ENCODE assay signal across 8 mouse cellular contexts in genomic region chr7:19562643-19563410, GRCm38 (mm10). TPM values are rescaled to one million over a fixed set of nuclear protein-coding genes. Genes with fewer than 3 reads are reported as not detected.
A peak's percentile ranks its signal among the peaks of the same experiment; 100 is the strongest.
DNase-seq lines count a peak whose midpoint lies in the region; ATAC-seq lines count a peak whose summit lies in the region.

Gene Ppp1r37, minus strand, starts transcription at chr7:19563076.

- H3K4me1 ChIP-seq in embryonic facial prominence, embryonic 12.5 days, result peaks cover 39% of the 10 kb centered on the region
- H3K4me1 ChIP-seq in heart, embryonic 11.5 days (ENCODE audit: control insufficient read depth, insufficient read depth, low read length), result peaks cover 36% of the 10 kb centered on the region
- H3K4me1 ChIP-seq in kidney, embryonic 16.5 days (ENCODE audit: insufficient read depth, low read length), result peaks cover 37% of the 10 kb centered on the region
- H3K4me1 ChIP-seq in liver, embryonic 16.5 days (ENCODE audit: control insufficient read depth, low read depth, low read length), result peaks cover 62% of the 10 kb centered on the region
- H3K4me1 ChIP-seq in stomach, embryonic 14.5 days (ENCODE audit: control insufficient read depth, insufficient read depth, low read length), result peaks cover 19% of the 10 kb centered on the region

- no peak for ATAC-seq in embryonic facial prominence, embryonic 12.5 days (ENCODE audit: insufficient number of reproducible peaks, insufficient read depth, low FRiP score, low TSS enrichment)
- no peak for ATAC-seq in heart, embryonic 11.5 days (replicated peaks; ENCODE audit: insufficient number of reproducible peaks, low FRiP score, low TSS enrichment)
- 0 out of 2 replicates have a peak, but pooled peaks have one; percentile 43 for ATAC-seq in kidney, embryonic 16.5 days (ENCODE audit: low FRiP score, low TSS enrichment)
- no peak for ATAC-seq in liver, embryonic 16.5 days (ENCODE audit: low read depth)
- ATAC-seq in stomach, embryonic 14.5 days (ENCODE audit: insufficient number of reproducible peaks, insufficient read depth, low FRiP score, low read depth), result peak; percentile 28

- H3K27me3 ChIP-seq in embryonic facial prominence, embryonic 12.5 days, result no peaks in the 10 kb centered on the region
- no peaks in the 10 kb centered on the region for H3K27me3 ChIP-seq in heart, embryonic 11.5 days (ENCODE audit: control insufficient read depth, insufficient read depth, low read length)
- H3K27me3 ChIP-seq in kidney, embryonic 16.5 days (ENCODE audit: insufficient read depth, low read length), result no peaks in the 10 kb centered on the region
- no peaks in the 10 kb centered on the region for H3K27me3 ChIP-seq in liver, embryonic 16.5 days (ENCODE audit: control insufficient read depth, insufficient read depth, low read depth, low read length)
- no peaks in the 10 kb centered on the region for H3K27me3 ChIP-seq in stomach, embryonic 14.5 days (ENCODE audit: control insufficient read depth, insufficient read depth, low read length)

- H3K27ac ChIP-seq in embryonic facial prominence, embryonic 12.5 days, result peak within 1 kb of the TSS; percentile 91
- peak within 1 kb of the TSS; percentile 94 for H3K27ac ChIP-seq in heart, embryonic 11.5 days (ENCODE audit: low read depth, low read length)
- H3K27ac ChIP-seq in kidney, embryonic 16.5 days (ENCODE audit: low read length), result peak within 1 kb of the TSS; percentile 94
- H3K27ac ChIP-seq in liver, embryonic 16.5 days (ENCODE audit: low read length), result peak within 1 kb of the TSS; percentile 96
- peak within 1 kb of the TSS; percentile 92 for H3K27ac ChIP-seq in stomach, embryonic 14.5 days (ENCODE audit: low read length)

- DNase-seq in 416B (ENCODE audit: low read depth) (peak; percentile 20), ES-CJ7 (ENCODE audit: low read depth, low spot score) (peak; percentile 21)
- DNase-seq in ovary, adult 18-20 months (ENCODE audit: low spot score), result no peak

- WGBS in embryonic facial prominence, embryonic 12.5 days, result 1% methylated on average over 19 of the region's 19 CpGs
- WGBS in heart, embryonic 11.5 days (ENCODE audit: insufficient replicate concordance), result 2% methylated on average over 19 of the region's 19 CpGs
- 1% methylated on average over 19 of the region's 19 CpGs for WGBS in kidney, embryonic 16.5 days
- 4% methylated on average over 19 of the region's 19 CpGs for WGBS in liver, embryonic 16.5 days (ENCODE audit: insufficient replicate concordance)
- 2% methylated on average over 19 of the region's 19 CpGs for WGBS in stomach, embryonic 14.5 days

- H3K9ac ChIP-seq in embryonic facial prominence, embryonic 12.5 days, result peak within 1 kb of the TSS; percentile 94
- peak within 1 kb of the TSS; percentile 96 for H3K9ac ChIP-seq in heart, embryonic 11.5 days (ENCODE audit: low read depth, low read length)
- peak within 1 kb of the TSS; percentile 96 for H3K9ac ChIP-seq in kidney, embryonic 16.5 days (replicated peaks; ENCODE audit: low read length)
- peak within 1 kb of the TSS; percentile 95 for H3K9ac ChIP-seq in liver, embryonic 16.5 days (ENCODE audit: low read depth, low read length)
- peak within 1 kb of the TSS; percentile 91 for H3K9ac ChIP-seq in stomach, embryonic 14.5 days (replicated peaks; ENCODE audit: low read depth, low read length)

- peak within 1 kb of the TSS; percentile 89 for H3K4me2 ChIP-seq in embryonic facial prominence, embryonic 12.5 days (replicated peaks)
- peak within 1 kb of the TSS; percentile 100 for H3K4me2 ChIP-seq in heart, embryonic 11.5 days
- H3K4me2 ChIP-seq in kidney, embryonic 16.5 days (replicated peaks; ENCODE audit: low read depth, low read length), result peak within 1 kb of the TSS; percentile 81
- peak within 1 kb of the TSS; percentile 96 for H3K4me2 ChIP-seq in liver, embryonic 16.5 days (ENCODE audit: low read depth, low read length)
- peak within 1 kb of the TSS; percentile 77 for H3K4me2 ChIP-seq in stomach, embryonic 14.5 days (replicated peaks; ENCODE audit: low read depth, low read length)

- H3K9me3 ChIP-seq in embryonic facial prominence, embryonic 12.5 days, result peaks cover 6% of the 10 kb centered on the region; the same call in 1 of the 2 replicates
- peaks cover 3% of the 10 kb centered on the region; the same call in 1 of the 2 replicates for H3K9me3 ChIP-seq in heart, embryonic 11.5 days (replicated peaks; ENCODE audit: control insufficient read depth, low read length)
- peaks cover 5% of the 10 kb centered on the region for H3K9me3 ChIP-seq in kidney, embryonic 16.5 days (ENCODE audit: low read length)
- H3K9me3 ChIP-seq in liver, embryonic 16.5 days (replicated peaks; ENCODE audit: control insufficient read depth, low read length), result no peaks in the 10 kb centered on the region
- H3K9me3 ChIP-seq in stomach, embryonic 14.5 days (ENCODE audit: control insufficient read depth, low read depth, low read length), result no peaks in the 10 kb centered on the region

- peaks cover 25% of the 10 kb centered on the region for H3K36me3 ChIP-seq in embryonic facial prominence, embryonic 12.5 days
- peaks cover 19% of the 10 kb centered on the region for H3K36me3 ChIP-seq in heart, embryonic 11.5 days (ENCODE audit: control insufficient read depth, insufficient read depth, low read length)
- H3K36me3 ChIP-seq in kidney, embryonic 16.5 days (ENCODE audit: insufficient read depth, low read length), result peaks cover 19% of the 10 kb centered on the region
- peaks cover 17% of the 10 kb centered on the region for H3K36me3 ChIP-seq in liver, embryonic 16.5 days (ENCODE audit: control insufficient read depth, insufficient read depth)
- H3K36me3 ChIP-seq in stomach, embryonic 14.5 days (ENCODE audit: control insufficient read depth, insufficient read depth, low read length), result peaks cover 20% of the 10 kb centered on the region

- H3K4me3 ChIP-seq in embryonic facial prominence, embryonic 12.5 days, result peak within 1 kb of the TSS; percentile 91
- H3K4me3 ChIP-seq in heart, embryonic 11.5 days (ENCODE audit: low read depth, low read length), result peak within 1 kb of the TSS; percentile 97
- peak within 1 kb of the TSS; percentile 99 for H3K4me3 ChIP-seq in kidney, embryonic 16.5 days (ENCODE audit: low read length)
- H3K4me3 ChIP-seq in liver, embryonic 16.5 days (ENCODE audit: low read depth, low read length), result peak within 1 kb of the TSS; percentile 97
- H3K4me3 ChIP-seq in stomach, embryonic 14.5 days (ENCODE audit: low read depth, low read length), result peak within 1 kb of the TSS; percentile 100

RNA-seq across cellular contexts. Expression of gene Ppp1r37, which starts in this region (rescaled TPM):
- polyA plus RNA-seq in embryonic facial prominence, embryonic 12.5 days (2016; fragmentation: Nextera tagmentation; extraction: Ambion mirVana), result 36.0 and 40.6 TPM in 2 replicates
- 2.3 and 5.2 TPM in 2 replicates for polyA plus RNA-seq in heart, embryonic 11.5 days (2014; fragmentation: Nextera tagmentation; extraction: Ambion mirVana)
- 21.9 and 23.9 TPM in 2 replicates for polyA plus RNA-seq in kidney, embryonic 16.5 days (2015; fragmentation: Nextera tagmentation; extraction: Ambion mirVana)
- 9.5 and 11.3 TPM in 2 replicates for polyA plus RNA-seq in liver, embryonic 16.5 days (2015; fragmentation: Nextera tagmentation; extraction: Ambion mirVana)
- 6.3 and 7.1 TPM in 2 replicates for polyA plus RNA-seq in stomach, embryonic 14.5 days (2014; fragmentation: Nextera tagmentation; extraction: Ambion mirVana)

Comparison
In these comparisons a context has a peak if more than half of its experiments do, and no peak if none do; other contexts are left out.
1. ATAC-seq: peak in kidney, embryonic 16.5 days (single experiment) and stomach, embryonic 14.5 days (single experiment); none in embryonic facial prominence, embryonic 12.5 days (single experiment), heart, embryonic 11.5 days (single experiment) and liver, embryonic 16.5 days (single experiment).
2. Peak in every context shown above with its lines, with median percentiles within 50 percentile points of each other: H3K27ac ChIP-seq, H3K4me2 ChIP-seq, H3K4me3 ChIP-seq and H3K9ac ChIP-seq.